Mouse (Mus musculus) neural tube, embryonic 11.5 days (tissue): ENCODE measurements at regions not wholly inside any gene's neighbourhood (a gene's known extent, or its start where the extent isn't known, plus 50 kb on each side); places are given as distances from the start of the nearest gene placed in this dataset.

Experiments
- ATAC-seq: fragments of 200-750 bp; cut with Nextera tagmentation; 2 replicates; pipeline ENCODE4 v1.8.0; 2017; ENCODE audit warnings: moderate number of reproducible peaks, mild to moderate bottlenecking, moderate TSS enrichment, moderate library complexity; ENCODE audit not compliant: insufficient read depth, low FRiP score, low TSS enrichment
- DNase-seq: peaks from one replicate; pipeline ENCODE4 v3.0.0-alpha.2; 2015; ENCODE audit warnings: low spot score
- H3K27ac ChIP-seq: fragments of 300-500 bp; sonication (generic); 2 replicates; pipeline ENCODE4 v1.5.1; 2014; ENCODE audit warnings: low read depth, mild to moderate bottlenecking, low read length
- H3K27me3 ChIP-seq: fragments of 300-500 bp; sonication (generic); 2 replicates; pipeline ENCODE4 v1.6.1; 2014; ENCODE audit warnings: mild to moderate bottlenecking, low read length, mixed read lengths; ENCODE audit not compliant: control insufficient read depth, insufficient read depth
- H3K36me3 ChIP-seq: fragments of 300-500 bp; sonication (generic); 2 replicates; pipeline ENCODE4 v1.6.1; 2014; ENCODE audit warnings: mild to moderate bottlenecking, low read length, moderate library complexity, mixed read lengths; ENCODE audit not compliant: control insufficient read depth, insufficient read depth
- H3K4me1 ChIP-seq: fragments of 300-500 bp; sonication (generic); 2 replicates; pipeline ENCODE4 v1.6.1; 2014; ENCODE audit warnings: low read length, mixed read lengths; ENCODE audit not compliant: control insufficient read depth, insufficient read depth
- H3K4me2 ChIP-seq: fragments of 300-500 bp; sonication (generic); 2 replicates; pipeline ENCODE4 v1.6.1; 2014; ENCODE audit warnings: low read depth, mild to moderate bottlenecking, moderate library complexity
- H3K4me3 ChIP-seq: fragments of 300-500 bp; sonication (generic); 2 replicates; pipeline ENCODE4 v1.5.1; 2014; ENCODE audit warnings: low read depth, low read length
- H3K9ac ChIP-seq: fragments of 300-500 bp; sonication (generic); 2 replicates; pipeline ENCODE4 v1.6.1; 2014; ENCODE audit warnings: mild to moderate bottlenecking, low read length
- H3K9me3 ChIP-seq: fragments of 300-500 bp; sonication (generic); 2 replicates; pipeline ENCODE4 v1.6.1; 2016; ENCODE audit warnings: low read length; ENCODE audit not compliant: control insufficient read depth
- WGBS: fragments of 180-500 bp; shearing (Covaris S2); extraction: QIAGEN DNeasy Blood & Tissue Kit; methylation state at CpG from one replicate; pipeline ENCODE4 v1.1.7; 2014; 5-methylcytosine and 5-hydroxymethylcytosine counted together

- Histone ChIP-seq H3K4me2 (no peak overlapping the region), H3K9me3 (no peaks in the 10 kb centered on the region), H3K36me3 (no peaks in the 10 kb centered on the region), H3K9ac (no peak overlapping the region), H3K4me3 (no peak overlapping the region), H3K4me1 (no peaks in the 10 kb centered on the region), H3K27me3 (no peaks in the 10 kb centered on the region), H3K27ac (no peak overlapping the region)
- DNase-seq: no peak
- no peak for ATAC-seq
- WGBS: 40% methylated on average over 14 of the region's 14 CpGs
These were observed 89.7 kb upstream of the Intu start for GRCm38 (mm10) chr3:40441092-40442036.

GRCm38 (mm10) chr3:40443788-40444595, 87.1 kb upstream of the Intu start:
- DNase-seq (peak; percentile 89), ATAC-seq (no peak)
- WGBS: 35% methylated on average over 20 of the region's 20 CpGs
- H3K4me3 ChIP-seq: no peak overlapping the region
- no peaks in the 10 kb centered on the region for H3K36me3 ChIP-seq
- H3K4me2 ChIP-seq: no peak overlapping the region
- no peaks in the 10 kb centered on the region for H3K4me1 ChIP-seq
- no peak overlapping the region for H3K27ac ChIP-seq
- H3K27me3 ChIP-seq: no peaks in the 10 kb centered on the region
- no peak overlapping the region for H3K9ac ChIP-seq
- H3K9me3 ChIP-seq: no peaks in the 10 kb centered on the region

- Histone ChIP-seq H3K9me3 (no peaks in the 10 kb centered on the region), H3K27me3 (no peaks in the 10 kb centered on the region), H3K4me3 (no peak overlapping the region), H3K27ac (no peak overlapping the region), H3K4me1 (no peaks in the 10 kb centered on the region), H3K9ac (no peak overlapping the region), H3K36me3 (no peaks in the 10 kb centered on the region), H3K4me2 (no peak overlapping the region)
- no peak for DNase-seq
- no peak for ATAC-seq
- WGBS: 90% methylated on average over 5 of the region's 5 CpGs
These were observed 78.1 kb upstream of the Intu start for GRCm38 (mm10) chr3:40452958-40453357.

- no peak for DNase-seq
- no peak overlapping the region for H3K4me3 ChIP-seq
- 35% methylated on average over 4 of the region's 4 CpGs for WGBS
These were observed 77.5 kb upstream of the Intu start for GRCm38 (mm10) chr3:40453552-40453951.

GRCm38 (mm10) chr3:40456070-40456469, 75.0 kb upstream of the Intu start:
- 77% methylated on average over 2 of the region's 2 CpGs for WGBS
- Histone ChIP-seq H3K27me3 (no peaks in the 10 kb centered on the region), H3K36me3 (no peaks in the 10 kb centered on the region), H3K4me1 (no peaks in the 10 kb centered on the region), H3K27ac (no peak overlapping the region), H3K4me3 (no peak overlapping the region), H3K9me3 (no peaks in the 10 kb centered on the region), H3K9ac (no peak overlapping the region), H3K4me2 (no peak overlapping the region)
- DNase-seq (no peak), ATAC-seq (no peak)

More at GRCm38 (mm10) chr3:40453552-40453951, 77.5 kb upstream of the Intu start:
- H3K27me3 ChIP-seq: no peaks in the 10 kb centered on the region
- no peaks in the 10 kb centered on the region for H3K36me3 ChIP-seq
- no peaks in the 10 kb centered on the region for H3K4me1 ChIP-seq
- no peaks in the 10 kb centered on the region for H3K9me3 ChIP-seq
- H3K4me2 ChIP-seq: no peak overlapping the region
- no peak overlapping the region for H3K9ac ChIP-seq
- ATAC-seq: no peak
- no peak overlapping the region for H3K27ac ChIP-seq

GRCm38 (mm10) chr3:40458490-40458889, 72.6 kb upstream of the Intu start:
- Histone ChIP-seq H3K9me3 (no peaks in the 10 kb centered on the region), H3K4me2 (no peak overlapping the region), H3K4me3 (no peak overlapping the region), H3K4me1 (no peaks in the 10 kb centered on the region), H3K27me3 (no peaks in the 10 kb centered on the region), H3K9ac (no peak overlapping the region), H3K27ac (no peak overlapping the region), H3K36me3 (no peaks in the 10 kb centered on the region)
- peak; percentile 28 for DNase-seq
- ATAC-seq: no peak
- 68% methylated on average over 5 of the region's 5 CpGs for WGBS

GRCm38 (mm10) chr3:40463446-40463845, 67.6 kb upstream of the Intu start:
- Histone ChIP-seq H3K27me3 (no peaks in the 10 kb centered on the region), H3K4me2 (no peak overlapping the region), H3K36me3 (no peaks in the 10 kb centered on the region), H3K9me3 (no peaks in the 10 kb centered on the region), H3K4me3 (no peak overlapping the region), H3K4me1 (no peaks in the 10 kb centered on the region), H3K9ac (no peak overlapping the region), H3K27ac (no peak overlapping the region)
- WGBS: 79% methylated on average over 5 of the region's 5 CpGs
- DNase-seq: no peak
- no peak for ATAC-seq

- ATAC-seq: no peak
These were observed 61.0 kb upstream of the Intu start for GRCm38 (mm10) chr3:40470101-40470500.

More at GRCm38 (mm10) chr3:40470101-40470500, 61.0 kb upstream of the Intu start:
- no peak overlapping the region for H3K9ac ChIP-seq
- no peak overlapping the region for H3K4me3 ChIP-seq
- H3K27ac ChIP-seq: no peak overlapping the region
- no peak for DNase-seq
- H3K9me3 ChIP-seq: no peaks in the 10 kb centered on the region
- no peaks in the 10 kb centered on the region for H3K4me1 ChIP-seq
- H3K27me3 ChIP-seq: no peaks in the 10 kb centered on the region
- H3K4me2 ChIP-seq: no peak overlapping the region
- WGBS: 62% methylated on average over 6 of the region's 6 CpGs
- H3K36me3 ChIP-seq: no peaks in the 10 kb centered on the region
